Mouse (Mus musculus) embryonic facial prominence, embryonic 10.5 days (tissue): ENCODE results near the gene Ranbp3. TPM values are rescaled to one million over a fixed set of nuclear protein-coding genes. Genes with fewer than 3 reads are reported as not detected.
"Not testable (repeated sequence)": the region's sequence is repeated elsewhere in the genome, so short reads cannot be mapped to it uniquely, and the experiment has no call there.

ENCODE experiments used
- DNase-seq: peaks from one replicate; pipeline ENCODE4 v3.0.0-alpha.2; 2017; ENCODE audit warnings: low spot score
- H3K27ac ChIP-seq: fragments of 300-500 bp; sonication (generic); replicated peaks from 2 replicates; pipeline ENCODE4 v1.5.1; 2016; ENCODE audit warnings: mild to moderate bottlenecking
- H3K27me3 ChIP-seq: fragments of 300-500 bp; sonication (generic); replicated peaks from 2 replicates; pipeline ENCODE4 v1.6.1; 2016; ENCODE audit warnings: low read depth, mild to moderate bottlenecking; ENCODE audit not compliant: poor library complexity, severe bottlenecking
- H3K36me3 ChIP-seq: fragments of 300-500 bp; sonication (generic); replicated peaks from 2 replicates; pipeline ENCODE4 v1.6.1; 2016; ENCODE audit warnings: mild to moderate bottlenecking, moderate library complexity
- H3K4me1 ChIP-seq: fragments of 300-500 bp; sonication (generic); 2 replicates; pipeline ENCODE4 v1.6.1; 2016
- H3K4me3 ChIP-seq: fragments of 300-500 bp; sonication (generic); 2 replicates; pipeline ENCODE4 v1.5.1; 2016; ENCODE audit warnings: mild to moderate bottlenecking, moderate library complexity
- H3K9me3 ChIP-seq: fragments of 300-500 bp; sonication (generic); 2 replicates; pipeline ENCODE4 v1.6.1; 2016; ENCODE audit warnings: mild to moderate bottlenecking
- WGBS: fragments of 180-500 bp; shearing (Covaris S2); methylation state at CpG from one replicate; pipeline ENCODE4 v1.1.7; 2016; 5-methylcytosine and 5-hydroxymethylcytosine counted together
- polyA plus RNA-seq: library from polyadenylated mRNA; unstranded; fragments of >200 nt; fragmentation: Nextera tagmentation; extraction: Ambion mirVana; gene quantifications from 2 replicates; pipeline ENCODE4 v1.2.1, GENCODE M21; 2016

The Ranbp3 gene
- 132 and 138 TPM in 2 replicates for polyA plus RNA-seq

- H3K9me3 ChIP-seq = no peaks in the 10 kb centered on the region
- peak within 1 kb of the TSS; percentile 86 for H3K4me3 ChIP-seq
- H3K4me1 ChIP-seq = peaks cover 40% of the 10 kb centered on the region
- DNase-seq = peak; percentile 100
- WGBS = under 1% methylated on average over 66 of the region's 66 CpGs
- peaks cover 36% of the 10 kb centered on the region for H3K36me3 ChIP-seq
- H3K27ac ChIP-seq = peak within 1 kb of the TSS; percentile 97
- peaks cover 6% of the 10 kb centered on the region for H3K27me3 ChIP-seq
Observed at GRCm38 (mm10) chr17:56672941-56673646, at the start of gene Ranbp3. Gene Ranbp3 (plus strand): TSS chr17:56673294.

GRCm38 (mm10) chr17:56625495-56625894, 47.6 kb upstream of the Ranbp3 start:
- 95% methylated on average over 3 of the region's 3 CpGs for WGBS
- no peak overlapping the region for H3K27ac ChIP-seq
- no peaks in the 10 kb centered on the region for H3K9me3 ChIP-seq
- no peaks in the 10 kb centered on the region for H3K27me3 ChIP-seq
- no peak for DNase-seq
- H3K4me1 ChIP-seq = peaks cover 31% of the 10 kb centered on the region
- H3K36me3 ChIP-seq = peaks cover 50% of the 10 kb centered on the region
- peak overlapping the region; percentile 99 for H3K4me3 ChIP-seq

GRCm38 (mm10) chr17:56626260-56626659, 46.8 kb upstream of the Ranbp3 start:
- WGBS = under 1% methylated on average over 32 of the region's 32 CpGs
- DNase-seq = no peak
- peaks cover 31% of the 10 kb centered on the region for H3K4me1 ChIP-seq
- H3K9me3 ChIP-seq = no peaks in the 10 kb centered on the region
- H3K4me3 ChIP-seq = peak overlapping the region; percentile 99
- H3K27me3 ChIP-seq = no peaks in the 10 kb centered on the region
- peak overlapping the region; percentile 91 for H3K27ac ChIP-seq
- H3K36me3 ChIP-seq = peaks cover 42% of the 10 kb centered on the region

GRCm38 (mm10) chr17:56626754-56627470, 46.2 kb upstream of the Ranbp3 start, which contains the start of gene Lonp1:
Gene Lonp1 (minus strand): TSS chr17:56626887.
- peak; percentile 99 for DNase-seq
- peak within 1 kb of the TSS; percentile 91 for H3K27ac ChIP-seq
- WGBS = under 1% methylated on average over 51 of the region's 51 CpGs
- H3K36me3 ChIP-seq = peaks cover 36% of the 10 kb centered on the region
- H3K4me1 ChIP-seq = peaks cover 31% of the 10 kb centered on the region
- no peaks in the 10 kb centered on the region for H3K27me3 ChIP-seq
- H3K4me3 ChIP-seq = peak within 1 kb of the TSS; percentile 99
- H3K9me3 ChIP-seq = no peaks in the 10 kb centered on the region

DNA sequence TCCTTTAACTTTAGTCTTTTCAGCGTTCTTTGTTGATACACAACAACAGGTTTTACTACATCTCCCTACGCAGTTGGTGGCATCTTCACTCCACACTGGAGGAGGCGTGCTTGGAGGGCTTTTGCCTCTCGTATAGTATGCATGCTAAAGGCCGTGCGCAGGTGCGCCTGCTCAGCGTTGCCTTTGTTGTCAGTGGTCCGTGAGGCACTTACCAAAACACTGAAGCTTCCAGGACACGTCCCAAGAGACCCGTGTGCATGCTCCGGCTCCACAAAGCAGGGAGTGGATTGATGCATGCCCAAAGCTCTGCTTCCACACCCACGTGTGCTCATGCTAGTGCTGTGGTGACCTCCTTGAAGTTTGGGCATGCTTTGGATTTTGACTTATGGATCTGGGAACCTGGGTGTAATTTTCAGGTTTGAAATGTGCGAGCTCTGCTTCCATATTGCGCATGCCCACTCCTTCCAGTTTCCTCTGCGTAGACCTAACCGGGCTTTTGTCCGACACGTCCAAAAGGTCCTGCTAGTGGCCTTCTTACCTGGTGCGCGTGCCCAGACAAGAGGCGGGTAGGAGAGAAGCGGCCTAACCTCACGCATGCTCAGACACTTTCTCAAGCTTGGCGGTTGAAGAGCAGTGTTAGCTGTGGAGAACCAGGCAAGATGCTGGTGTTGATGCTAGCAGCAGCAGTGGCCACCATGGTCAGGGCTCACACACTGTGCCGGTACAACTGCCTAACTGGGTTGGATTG, 45.4 kb upstream of the Ranbp3 start, which contains the start of gene Catsperd:
Gene Catsperd (plus strand): TSS at position 614 of the 748 bp plus-strand sequence.
- Histone ChIP-seq H3K27ac (peak within 1 kb of the TSS; percentile 91), H3K4me3 (peak within 1 kb of the TSS; percentile 99), H3K36me3 (peaks cover 28% of the 10 kb centered on the region), H3K27me3 (no peaks in the 10 kb centered on the region), H3K9me3 (no peaks in the 10 kb centered on the region), H3K4me1 (peaks cover 31% of the 10 kb centered on the region)
- peak; percentile 61 for DNase-seq
- WGBS = 8% methylated on average over 26 of the region's 26 CpGs

GRCm38 (mm10) chr17:56629800-56630781, 43.0 kb upstream of the Ranbp3 start:
- H3K9me3 ChIP-seq, H3K27me3 ChIP-seq, H3K36me3 ChIP-seq, H3K4me3 ChIP-seq, H3K27ac ChIP-seq, DNase-seq: not testable (repeated sequence)
- 89% methylated on average over 27 of the region's 27 CpGs for WGBS
- H3K4me1 ChIP-seq = peaks cover 27% of the 10 kb centered on the region

GRCm38 (mm10) chr17:56631807-56632206, 41.3 kb upstream of the Ranbp3 start:
- no peak overlapping the region for H3K4me3 ChIP-seq
- no peaks in the 10 kb centered on the region for H3K36me3 ChIP-seq
- H3K27me3 ChIP-seq = no peaks in the 10 kb centered on the region
- no peaks in the 10 kb centered on the region for H3K9me3 ChIP-seq
- WGBS = 59% methylated on average over 4 of the region's 4 CpGs
- H3K4me1 ChIP-seq = peaks cover 11% of the 10 kb centered on the region
- H3K27ac ChIP-seq = no peak overlapping the region
- no peak for DNase-seq

- no peaks in the 10 kb centered on the region for H3K4me1 ChIP-seq
- no peaks in the 10 kb centered on the region for H3K9me3 ChIP-seq
- 88% methylated on average over 6 of the region's 6 CpGs for WGBS
- no peak overlapping the region for H3K4me3 ChIP-seq
- no peak overlapping the region for H3K27ac ChIP-seq
- no peaks in the 10 kb centered on the region for H3K27me3 ChIP-seq
- H3K36me3 ChIP-seq = no peaks in the 10 kb centered on the region
- DNase-seq = no peak
Observed at GRCm38 (mm10) chr17:56634023-56634422, 39.1 kb upstream of the Ranbp3 start.

GRCm38 (mm10) chr17:56643237-56643636, 29.9 kb upstream of the Ranbp3 start:
- WGBS = 87% methylated on average over 4 of the region's 4 CpGs
- no peak overlapping the region for H3K4me3 ChIP-seq
- H3K27ac ChIP-seq = no peak overlapping the region
- H3K27me3 ChIP-seq = no peaks in the 10 kb centered on the region
- no peaks in the 10 kb centered on the region for H3K36me3 ChIP-seq
- H3K9me3 ChIP-seq = no peaks in the 10 kb centered on the region
- H3K4me1 ChIP-seq = peaks cover 5% of the 10 kb centered on the region; the same call in 1 of the 2 replicates
- DNase-seq = no peak

DNA sequence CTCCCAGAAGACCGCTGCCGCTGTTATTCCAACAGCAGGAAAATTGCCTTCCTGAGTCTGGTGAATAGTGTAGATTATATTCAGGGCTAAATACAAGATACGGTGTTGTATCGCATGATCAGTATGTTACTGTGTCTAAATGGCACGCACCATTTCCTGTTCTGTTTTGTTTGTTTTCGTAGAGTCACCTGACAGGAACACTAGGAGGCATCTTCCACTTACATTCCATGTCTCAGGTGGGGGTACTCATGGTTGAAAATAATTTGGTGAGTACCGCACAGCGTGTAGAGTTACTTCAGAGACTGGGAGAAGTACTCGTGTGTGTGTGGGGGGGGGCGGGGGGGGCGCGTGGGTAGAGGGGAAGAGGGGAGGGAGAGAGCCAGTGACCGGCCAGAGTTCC, 25.5 kb upstream of the Ranbp3 start:
- no peaks in the 10 kb centered on the region for H3K27me3 ChIP-seq
- no peak overlapping the region for H3K27ac ChIP-seq
- no peaks in the 10 kb centered on the region for H3K9me3 ChIP-seq
- H3K4me1 ChIP-seq = peaks cover 5% of the 10 kb centered on the region; the same call in 1 of the 2 replicates
- WGBS = 67% methylated on average over 12 of the region's 13 CpGs
- H3K4me3 ChIP-seq = no peak overlapping the region
- no peak for DNase-seq
- H3K36me3 ChIP-seq = no peaks in the 10 kb centered on the region

DNA sequence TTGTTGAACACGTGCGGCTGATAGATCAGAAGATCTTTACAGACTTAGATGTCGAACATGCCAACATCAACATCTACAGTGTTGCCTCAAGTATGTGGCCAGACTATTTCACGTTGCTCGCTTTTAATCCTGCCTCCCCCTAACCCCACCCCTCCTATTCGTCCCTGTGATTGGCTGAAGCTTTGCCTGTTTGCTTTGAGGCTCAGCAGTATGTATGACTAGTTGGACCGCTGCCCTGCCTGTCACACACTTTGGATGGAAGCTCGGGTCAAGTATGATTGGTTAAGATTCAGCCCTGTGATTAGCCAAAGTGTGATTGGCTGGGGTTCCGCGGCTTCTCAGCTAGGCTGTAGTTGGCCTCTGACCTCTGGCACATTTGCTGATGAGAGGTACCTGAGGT, 21.3 kb upstream of the Ranbp3 start:
- DNase-seq = no peak
- Histone ChIP-seq H3K27ac (no peak overlapping the region), H3K9me3 (no peaks in the 10 kb centered on the region), H3K4me1 (peaks cover 5% of the 10 kb centered on the region; the same call in 1 of the 2 replicates), H3K36me3 (no peaks in the 10 kb centered on the region), H3K27me3 (no peaks in the 10 kb centered on the region), H3K4me3 (no peak overlapping the region)
- 39% methylated on average over 10 of the region's 10 CpGs for WGBS
